Mouse (Mus musculus): Measurements from ENCODE around the gene Col18a1.

DNA sequence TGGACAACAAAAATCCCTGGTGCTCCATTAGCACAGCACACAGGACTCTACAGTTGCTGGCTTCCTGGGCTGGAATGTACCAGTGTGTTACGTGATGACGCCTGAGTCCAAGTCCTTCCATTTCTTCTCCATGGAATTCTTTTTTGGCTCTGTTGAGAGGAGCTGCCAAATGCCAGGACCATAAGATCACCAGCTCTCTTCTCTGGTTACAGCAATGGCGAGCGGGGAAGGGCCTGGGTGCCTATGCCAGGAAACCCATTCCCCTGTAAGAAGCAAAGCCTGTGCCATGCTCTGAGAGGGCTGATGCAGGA lies 68.5 kb downstream of the Col18a1 start:
- no peak for TF ChIP-seq POLR2A (IDR thresholded peaks at IDR 0.05; ENCODE audit: low read depth, low read length)
- TF ChIP-seq CTCF (IDR thresholded peaks at IDR 0.05; ENCODE audit: extremely low read depth, insufficient read length, insufficient replicate concordance, low read depth, low read length): no peak

Measured in small intestine, adult 2 months (tissue).